Mouse (Mus musculus) gastrocnemius, postnatal 25 days (tissue): ENCODE results near the gene Mgarp. TPM values are rescaled to one million over a fixed set of nuclear protein-coding genes. Genes with fewer than 3 reads are reported as not detected.
"Not testable (repeated sequence)": the region's sequence is repeated elsewhere in the genome, so short reads cannot be mapped to it uniquely, and the experiment has no call there.

ENCODE experiments used
- DNase-seq: peaks from one replicate; pipeline ENCODE4 v3.0.0; 2022
- total RNA-seq, 2 experiments: library from RNA; stranded (reverse); gene quantifications; 1 replicate in 1 of 2; 2 replicates in 1 of 2; pipeline ENCODE4 v1.2.3; 2021

Gene Mgarp
- total RNA-seq, 2 experiments from 2014 or later: not detected

- DNase-seq: no peak
Measured at GRCm38 (mm10) chr3:51366926-51367325, 29.6 kb downstream of the Mgarp start.

GRCm38 (mm10) chr3:51365517-51365882, 31.0 kb downstream of the Mgarp start:
- DNase-seq: no peak

- peak; percentile 73 for DNase-seq
Measured at GRCm38 (mm10) chr3:51364703-51365516, 31.6 kb downstream of the Mgarp start.

GRCm38 (mm10) chr3:51361066-51361465, 35.5 kb downstream of the Mgarp start:
- DNase-seq: no peak

GRCm38 (mm10) chr3:51359558-51360307, 36.8 kb downstream of the Mgarp start:
- no peak for DNase-seq

- peak; percentile 46 for DNase-seq
Measured at GRCm38 (mm10) chr3:51358660-51359557, 37.6 kb downstream of the Mgarp start.

- no peak for DNase-seq
Measured at GRCm38 (mm10) chr3:51358181-51358580, 38.4 kb downstream of the Mgarp start.

GRCm38 (mm10) chr3:51357624-51358023, 38.9 kb downstream of the Mgarp start:
- DNase-seq: no peak

- no peak for DNase-seq
Measured at GRCm38 (mm10) chr3:51357078-51357477, 39.5 kb downstream of the Mgarp start.

- DNase-seq: not testable (repeated sequence)
Measured at GRCm38 (mm10) chr3:51354956-51355355, 41.6 kb downstream of the Mgarp start.

- DNase-seq: no peak
Measured at GRCm38 (mm10) chr3:51354034-51354427, 42.5 kb downstream of the Mgarp start.

GRCm38 (mm10) chr3:51353325-51354033, 43.1 kb downstream of the Mgarp start:
- no peak for DNase-seq

GRCm38 (mm10) chr3:51350806-51351205, 45.7 kb downstream of the Mgarp start:
- DNase-seq: no peak

- no peak for DNase-seq
Measured at GRCm38 (mm10) chr3:51348646-51349238, 47.8 kb downstream of the Mgarp start.

- DNase-seq: not testable (repeated sequence)
Measured at GRCm38 (mm10) chr3:51345017-51345416, 51.5 kb downstream of the Mgarp start.

GRCm38 (mm10) chr3:51344182-51344581, 52.4 kb downstream of the Mgarp start:
- not testable (repeated sequence) for DNase-seq

- no peak for DNase-seq
Measured at GRCm38 (mm10) chr3:51343260-51343659, 53.3 kb downstream of the Mgarp start.

GRCm38 (mm10) chr3:51342152-51342551, 54.4 kb downstream of the Mgarp start:
- no peak for DNase-seq

- DNase-seq: peak; percentile 91
Measured at GRCm38 (mm10) chr3:51341268-51342081, 55.1 kb downstream of the Mgarp start.

- DNase-seq: peak; percentile 94
Measured at GRCm38 (mm10) chr3:51340552-51341267, 55.8 kb downstream of the Mgarp start, which contains the start of gene Elf2. Elf2 (minus strand) TSS chr3:51340663.
